9 mouse cellular contexts compared by ENCODE assay signal in the genomic region with DNA sequence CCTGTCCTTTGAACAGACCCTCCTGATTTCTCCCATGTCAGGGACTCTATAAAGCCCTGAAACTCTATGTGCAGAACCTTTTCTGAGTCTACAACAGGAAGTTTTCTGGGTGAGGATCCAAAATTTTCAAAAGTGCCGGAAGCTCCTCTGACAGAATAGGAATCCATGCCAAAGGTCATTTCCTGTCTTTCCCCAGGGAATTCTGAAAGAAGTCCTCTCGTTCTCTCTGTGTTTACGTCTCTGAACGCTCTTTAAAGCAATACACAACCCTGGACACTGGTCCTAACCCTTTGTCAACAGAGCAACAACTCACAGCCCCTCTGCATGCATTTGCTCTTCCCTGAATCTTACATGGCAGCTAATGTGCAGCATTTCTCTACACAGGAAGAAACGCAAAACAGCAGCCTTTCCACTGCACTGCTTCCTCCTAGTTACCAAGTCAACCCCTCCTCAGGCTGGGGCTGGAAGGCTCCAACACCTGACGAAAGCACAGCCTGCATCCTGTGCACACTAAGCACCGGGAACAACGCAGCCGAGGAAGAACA. TPM values are rescaled to one million over a fixed set of nuclear protein-coding genes. Genes with fewer than 3 reads are reported as not detected.
DNase-seq lines count a peak whose midpoint lies in the region; ATAC-seq and TF ChIP-seq lines count a peak whose summit lies in the region.
"Had no signal": no experiment of that assay in that cellular context is flagged by ENCODE, and none has a peak within 500 bp of the region (broad histone marks: within the 10 kb centered on the region; RNA-seq: fewer than 3 reads in every experiment).

No protein-coding gene starts in this region.

- no peaks in the 10 kb centered on the region for H3K4me1 ChIP-seq in cerebellum, adult 2 months (ENCODE audit: control insufficient read depth, insufficient read depth, low read length)
- H3K4me1 ChIP-seq in brown adipose tissue, adult 24 weeks (ENCODE audit: control insufficient read depth, insufficient read depth, insufficient read length, low read length), result peaks cover 20% of the 10 kb centered on the region
- peaks cover 24% of the 10 kb centered on the region for H3K4me1 ChIP-seq in lung, embryonic 15.5 days

- no peak for TF ChIP-seq POLR2A in cerebellum, adult 2 months (IDR thresholded peaks at IDR 0.05; ENCODE audit: borderline replicate concordance, insufficient read depth, low read length)

- H3K36me3 ChIP-seq in lung, embryonic 15.5 days, result peaks cover 39% of the 10 kb centered on the region

- no peaks in the 10 kb centered on the region for H3K9me3 ChIP-seq in lung, embryonic 15.5 days

- TF ChIP-seq CTCF in cerebellum, adult 2 months (IDR thresholded peaks at IDR 0.05; ENCODE audit: borderline replicate concordance, insufficient read depth, low read depth, low read length), result no peak

- no peak for DNase-seq in cerebellum, adult 2 months
- no peak for DNase-seq in cerebellum, adult 9-10 months
- DNase-seq in heart, postnatal 14 days, result peak; percentile 33 to 56
- DNase-seq in urinary bladder, adult 2 months (ENCODE audit: low spot score), result no peak
- no peak for DNase-seq in cerebellum, adult 11 months
- no peak for DNase-seq in ovary, adult 18-20 months (ENCODE audit: low spot score)
- DNase-seq: B cell, adult 2 months had no signal

- ATAC-seq in lung, embryonic 15.5 days (ENCODE audit: borderline replicate concordance, extremely low read depth, low FRiP score, low TSS enrichment), result peak; percentile 46; the same call in 1 of the 2 replicates

- 77% methylated on average over 9 of the region's 9 CpGs for WGBS in cerebellum, adult 2 months
- WGBS in lung, embryonic 15.5 days, result 51% methylated on average over 9 of the region's 9 CpGs

- no peak overlapping the region for H3K9ac ChIP-seq in lung, embryonic 15.5 days

- no peak overlapping the region; the same call in 1 of the 2 replicates for H3K4me2 ChIP-seq in lung, embryonic 15.5 days

- H3K4me3 ChIP-seq in cerebellum, adult 2 months (replicated peaks; ENCODE audit: insufficient read depth, low read depth, low read length), result no peak overlapping the region
- H3K4me3 ChIP-seq in brown adipose tissue, adult 24 weeks (ENCODE audit: insufficient read depth, low read depth, low read length), result peak overlapping the region; percentile 8; the same call in 1 of the 2 replicates
- H3K4me3 ChIP-seq in lung, embryonic 15.5 days, result no peak overlapping the region

- no peaks in the 10 kb centered on the region for H3K27me3 ChIP-seq in cerebellum, adult 2 months (ENCODE audit: control insufficient read depth, insufficient read depth, low read length)
- no peaks in the 10 kb centered on the region for H3K27me3 ChIP-seq in lung, embryonic 15.5 days

- intact Hi-C loops in heart, postnatal 14 days (cut with DNase I), result no loop called here

- H3K27ac ChIP-seq in cerebellum, adult 2 months (ENCODE audit: insufficient read depth, low read length), result peak overlapping the region; percentile 63
- peak overlapping the region; percentile 87 for H3K27ac ChIP-seq in brown adipose tissue, adult 24 weeks (replicated peaks; ENCODE audit: low read depth, low read length)
- H3K27ac ChIP-seq in lung, embryonic 15.5 days, result peak overlapping the region; percentile 69

RNA-seq across cellular contexts. Expression of a gene that starts 17.5 kb away (rescaled TPM):
- 30.0 and 30.5 TPM in 2 replicates for polyA plus RNA-seq in cerebellum, adult 2 months (2012; rRNA removed)
- 15.7 and 17.8 TPM in 2 replicates for polyA plus RNA-seq in brown adipose tissue, adult 24 weeks (2012; ENCODE audit: insufficient read depth, insufficient read length, missing spikeins)
- 10 to 100 TPM; 33.2 to 40.1 TPM for total RNA-seq in heart, postnatal 14 days (2021)
- polyA plus RNA-seq in lung, embryonic 15.5 days (2015; fragmentation: Nextera tagmentation; extraction: Ambion mirVana), result 43.0 and 45.8 TPM in 2 replicates
- polyA plus RNA-seq in urinary bladder, adult 2 months (2012; rRNA removed), result 44.0 and 44.7 TPM in 2 replicates

RNA-seq across cellular contexts. Expression of a gene that starts 20.5 kb away (rescaled TPM):
- 88.6 and 89.0 TPM in 2 replicates for polyA plus RNA-seq in cerebellum, adult 2 months (2012; rRNA removed)
- 53.6 and 63.8 TPM in 2 replicates for polyA plus RNA-seq in brown adipose tissue, adult 24 weeks (2012; ENCODE audit: insufficient read depth, insufficient read length, missing spikeins)
- 10 to 100 TPM; 35.8 to 38.3 TPM for total RNA-seq in heart, postnatal 14 days (2021)
- 62.2 and 64.0 TPM in 2 replicates for polyA plus RNA-seq in lung, embryonic 15.5 days (2015; fragmentation: Nextera tagmentation; extraction: Ambion mirVana)
- 76.3 and 100.0 TPM in 2 replicates for polyA plus RNA-seq in urinary bladder, adult 2 months (2012; rRNA removed)

Comparison
In these comparisons a context has a peak if more than half of its experiments do, and no peak if none do; other contexts are left out.
1. DNase-seq: peak in heart, postnatal 14 days (2 of 2); none in cerebellum, adult 2 months (0 of 2), cerebellum, adult 9-10 months (single experiment), urinary bladder, adult 2 months (single experiment), cerebellum, adult 11 months (single experiment) and ovary, adult 18-20 months (single experiment).
2. Peak in every context shown above with its lines, with median percentiles within 50 percentile points of each other: H3K27ac ChIP-seq.